Mouse (Mus musculus) macrophage (primary cell): ENCODE data around the gene Arhgap19. TPM values are rescaled to one million over a fixed set of nuclear protein-coding genes. Genes with fewer than 3 reads are reported as not detected.

Experiments used
- H3K27ac ChIP-seq: fragments of 350-480 bp; formaldehyde crosslinking; 2 replicates; pipeline ENCODE4 v1.9.0; 2021
- H3K36me3 ChIP-seq: fragments of 350-480 bp; formaldehyde crosslinking; 2 replicates; pipeline ENCODE4 v1.9.0; 2021; ENCODE audit errors: inconsistent target
- H3K4me3 ChIP-seq: fragments of 350-480 bp; formaldehyde crosslinking; 2 replicates; pipeline ENCODE4 v1.9.0; 2021; ENCODE audit errors: inconsistent target
- H3K79me2 ChIP-seq: fragments of 350-480 bp; formaldehyde crosslinking; 2 replicates; pipeline ENCODE4 v1.9.0; 2021; ENCODE audit errors: inconsistent target
- WGBS: methylation state at CpG from one replicate; pipeline ENCODE4 v1.1.7; 2026; ENCODE audit warnings: inconsistent platforms; ENCODE audit not compliant: missing documents; 5-methylcytosine and 5-hydroxymethylcytosine counted together
- polyA plus RNA-seq: library from polyadenylated mRNA; stranded (reverse); fragments of 250-400 nt; gene quantifications from 3 replicates; pipeline ENCODE4 v1.2.4, GENCODE M21; 2018; ENCODE audit warnings: inconsistent platforms

The Arhgap19 gene
- polyA plus RNA-seq, 1 experiment from 2014 or later = 112 TPM

- no peak overlapping the region for H3K4me3 ChIP-seq
- WGBS = 95% methylated on average over 3 of the region's 5 CpGs
- peaks cover 49% of the 10 kb centered on the region for H3K36me3 ChIP-seq
- H3K27ac ChIP-seq = no peak overlapping the region
- H3K79me2 ChIP-seq = peaks cover 17% of the 10 kb centered on the region; the same call in 1 of the 2 replicates
These were observed 42.6 kb downstream of the Arhgap19 start for GRCm38 (mm10) chr19:41759270-41759669.

GRCm38 (mm10) chr19:41754760-41755159 is 47.1 kb downstream of the Arhgap19 start:
- Histone ChIP-seq H3K79me2 (peaks cover 10% of the 10 kb centered on the region; the same call in 1 of the 2 replicates), H3K4me3 (no peak overlapping the region), H3K27ac (no peak overlapping the region), H3K36me3 (peaks cover 21% of the 10 kb centered on the region)
- 91% methylated on average over 14 of the region's 15 CpGs for WGBS

DNA sequence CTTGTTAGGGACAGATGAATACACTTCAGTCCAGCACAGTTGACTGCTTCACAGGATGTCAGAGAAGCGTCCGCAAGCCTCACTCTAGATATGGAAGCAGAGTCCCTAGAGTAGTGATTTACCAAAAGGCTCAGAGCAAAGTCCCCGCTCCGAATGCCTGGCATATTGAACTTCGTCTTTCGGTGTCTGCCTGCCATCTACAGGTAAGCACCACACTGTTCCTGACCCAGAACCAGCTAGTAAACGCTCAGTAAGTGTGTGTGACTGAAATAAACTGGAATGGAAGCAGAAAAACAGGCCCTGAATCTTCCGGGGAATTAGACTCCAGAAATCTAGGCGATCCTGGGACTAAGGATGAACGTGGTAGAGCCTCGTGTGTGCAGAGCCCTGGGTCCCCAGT is 49.9 kb downstream of the Arhgap19 start:
- Histone ChIP-seq H3K4me3 (no peak overlapping the region), H3K36me3 (peaks cover 14% of the 10 kb centered on the region; the same call in 1 of the 2 replicates), H3K27ac (no peak overlapping the region), H3K79me2 (no peaks in the 10 kb centered on the region)
- WGBS = 87% methylated on average over 8 of the region's 11 CpGs

DNA sequence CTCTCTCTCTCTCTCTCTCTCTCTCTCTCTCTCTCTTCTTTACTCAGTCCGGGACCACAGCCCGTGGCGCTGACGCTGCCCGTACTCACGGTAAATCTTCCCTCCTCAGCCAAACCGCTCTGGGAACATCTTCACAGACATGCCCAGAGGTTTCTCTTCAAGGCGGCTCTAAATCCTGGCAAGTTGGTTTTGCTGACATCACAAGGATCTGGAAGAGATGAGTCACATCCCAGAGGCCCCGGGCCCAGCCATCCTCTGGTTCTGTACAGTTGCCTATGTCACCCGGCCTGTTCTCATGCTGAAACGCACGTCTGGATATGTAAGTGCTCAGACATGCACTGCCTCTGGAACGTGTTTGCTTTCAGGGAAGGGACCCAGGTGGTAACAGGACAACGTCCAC is 54.4 kb downstream of the Arhgap19 start:
- 90% methylated on average over 14 of the region's 14 CpGs for WGBS
- Histone ChIP-seq H3K79me2 (no peaks in the 10 kb centered on the region), H3K36me3 (peaks cover 15% of the 10 kb centered on the region; the same call in 1 of the 2 replicates), H3K27ac (no peak overlapping the region), H3K4me3 (no peak overlapping the region)

- no peaks in the 10 kb centered on the region for H3K79me2 ChIP-seq
- H3K4me3 ChIP-seq = no peak overlapping the region
- WGBS = 76% methylated on average over 15 of the region's 15 CpGs
- peaks cover 15% of the 10 kb centered on the region; the same call in 1 of the 2 replicates for H3K36me3 ChIP-seq
- no peak overlapping the region for H3K27ac ChIP-seq
These were observed 55.8 kb downstream of the Arhgap19 start for GRCm38 (mm10) chr19:41745941-41746557.

- Histone ChIP-seq H3K27ac (no peak within 1 kb of the TSS), H3K36me3 (peaks cover 20% of the 10 kb centered on the region; the same call in 1 of the 2 replicates), H3K4me3 (no peak within 1 kb of the TSS), H3K79me2 (no peaks in the 10 kb centered on the region)
- WGBS = 17% methylated on average over 30 of the region's 44 CpGs
These were observed 58.5 kb downstream of the Arhgap19 start, which contains the start of gene Slit1 for GRCm38 (mm10) chr19:41743396-41743795. Slit1 (minus strand) TSS chr19:41743665.

GRCm38 (mm10) chr19:41738896-41739295 is 63.0 kb downstream of the Arhgap19 start:
- H3K4me3 ChIP-seq = no peak overlapping the region
- H3K36me3 ChIP-seq = peaks cover 5% of the 10 kb centered on the region; the same call in 1 of the 2 replicates
- no peak overlapping the region for H3K27ac ChIP-seq
- H3K79me2 ChIP-seq = no peaks in the 10 kb centered on the region
- 43% methylated on average over 4 of the region's 4 CpGs for WGBS

- 36% methylated on average over 10 of the region's 14 CpGs for WGBS
- Histone ChIP-seq H3K36me3 (peaks cover 5% of the 10 kb centered on the region; the same call in 1 of the 2 replicates), H3K27ac (no peak overlapping the region), H3K79me2 (no peaks in the 10 kb centered on the region), H3K4me3 (no peak overlapping the region)
These were observed 63.4 kb downstream of the Arhgap19 start for GRCm38 (mm10) chr19:41738429-41738805.

- H3K79me2 ChIP-seq = no peaks in the 10 kb centered on the region
- peaks cover 5% of the 10 kb centered on the region; the same call in 1 of the 2 replicates for H3K36me3 ChIP-seq
- no peak overlapping the region for H3K4me3 ChIP-seq
- no peak overlapping the region for H3K27ac ChIP-seq
- WGBS = 13% methylated on average over 14 of the region's 18 CpGs
These were observed 64.0 kb downstream of the Arhgap19 start for GRCm38 (mm10) chr19:41737657-41738428.

DNA sequence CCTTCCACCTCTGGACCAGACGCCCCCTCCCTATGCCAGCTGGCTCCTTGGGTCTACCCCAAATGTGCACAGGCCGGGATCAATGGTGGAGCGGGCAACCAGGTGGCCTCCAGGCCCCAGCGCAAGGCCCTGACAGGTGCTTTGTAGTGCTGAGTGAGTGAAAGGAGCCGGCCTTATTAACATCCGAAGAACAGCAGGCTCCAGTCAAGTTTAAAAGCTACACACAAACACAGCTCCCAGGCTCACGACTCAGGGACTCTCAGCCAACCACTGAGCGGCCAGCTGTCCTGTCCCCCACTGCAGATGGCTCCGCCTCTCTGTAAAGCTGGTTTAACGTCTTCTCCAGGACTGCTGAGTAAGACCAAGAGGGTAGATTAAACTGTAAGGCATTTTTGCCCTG is 67.2 kb downstream of the Arhgap19 start:
- WGBS = 55% methylated on average over 10 of the region's 10 CpGs
- H3K27ac ChIP-seq = no peak overlapping the region
- no peaks in the 10 kb centered on the region for H3K79me2 ChIP-seq
- peaks cover 1% of the 10 kb centered on the region; the same call in 1 of the 2 replicates for H3K36me3 ChIP-seq
- no peak overlapping the region for H3K4me3 ChIP-seq

- Histone ChIP-seq H3K36me3 (peaks cover 6% of the 10 kb centered on the region; the same call in 1 of the 2 replicates), H3K27ac (no peak overlapping the region), H3K79me2 (no peaks in the 10 kb centered on the region), H3K4me3 (no peak overlapping the region)
- 92% methylated on average over 2 of the region's 2 CpGs for WGBS
These were observed 76.4 kb downstream of the Arhgap19 start for GRCm38 (mm10) chr19:41725491-41725890.

DNA sequence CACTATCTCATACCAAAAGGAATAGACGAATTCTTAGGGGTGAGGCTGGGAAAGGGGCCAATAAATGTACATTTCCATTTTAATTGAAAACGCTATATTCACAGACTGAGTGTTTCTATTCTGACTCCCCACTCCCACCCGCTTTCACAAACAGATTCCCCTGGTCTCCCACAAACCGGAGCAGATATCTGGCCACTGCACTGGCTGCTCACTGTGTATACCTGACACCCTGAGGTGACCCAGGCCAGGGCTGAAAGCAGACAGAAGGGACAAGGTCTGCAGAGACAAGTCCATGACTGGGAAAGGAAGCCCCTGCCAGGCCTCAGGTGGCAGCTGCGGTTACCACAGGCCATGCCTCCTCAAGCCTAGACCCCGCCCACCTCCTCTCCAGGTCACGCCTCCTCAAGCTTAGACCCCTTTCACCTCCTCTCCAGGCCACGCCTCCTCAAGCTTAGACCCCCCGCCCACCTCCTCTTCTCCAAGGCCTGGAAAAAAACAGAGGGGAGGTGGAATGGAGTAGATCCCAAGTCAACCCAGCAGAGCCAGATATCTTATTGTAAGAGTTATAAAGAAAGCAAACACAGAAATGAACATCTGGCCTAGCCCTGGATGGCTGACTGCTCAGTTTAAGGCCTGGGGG is 76.9 kb downstream of the Arhgap19 start:
- Histone ChIP-seq H3K4me3 (no peak overlapping the region), H3K36me3 (peaks cover 6% of the 10 kb centered on the region; the same call in 1 of the 2 replicates), H3K27ac (no peak overlapping the region), H3K79me2 (no peaks in the 10 kb centered on the region)
- WGBS = 51% methylated on average over 9 of the region's 9 CpGs

DNA sequence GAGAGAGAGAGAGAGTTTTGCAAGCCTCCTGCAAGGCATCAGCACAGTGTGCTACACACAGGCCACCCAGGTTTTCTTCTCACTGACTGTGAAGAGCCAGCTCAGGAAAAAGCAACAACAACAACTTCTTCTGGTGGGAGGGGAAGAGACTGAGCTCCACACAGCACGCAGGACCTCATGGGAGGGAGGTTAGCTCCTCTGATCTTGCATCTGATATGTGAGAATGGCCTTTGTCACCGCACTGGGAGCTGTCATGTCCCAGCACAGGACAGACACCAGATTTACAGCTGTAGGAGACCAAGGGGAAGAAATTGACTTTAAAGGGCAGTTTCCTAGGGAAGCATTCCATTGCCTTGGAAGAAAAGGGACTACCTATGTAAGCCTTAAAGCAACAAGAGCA is 78.5 kb downstream of the Arhgap19 start:
- Histone ChIP-seq H3K4me3 (no peak overlapping the region), H3K36me3 (peaks cover 3% of the 10 kb centered on the region; the same call in 1 of the 2 replicates), H3K27ac (no peak overlapping the region), H3K79me2 (no peaks in the 10 kb centered on the region)
- WGBS = 73% methylated on average over 2 of the region's 2 CpGs

DNA sequence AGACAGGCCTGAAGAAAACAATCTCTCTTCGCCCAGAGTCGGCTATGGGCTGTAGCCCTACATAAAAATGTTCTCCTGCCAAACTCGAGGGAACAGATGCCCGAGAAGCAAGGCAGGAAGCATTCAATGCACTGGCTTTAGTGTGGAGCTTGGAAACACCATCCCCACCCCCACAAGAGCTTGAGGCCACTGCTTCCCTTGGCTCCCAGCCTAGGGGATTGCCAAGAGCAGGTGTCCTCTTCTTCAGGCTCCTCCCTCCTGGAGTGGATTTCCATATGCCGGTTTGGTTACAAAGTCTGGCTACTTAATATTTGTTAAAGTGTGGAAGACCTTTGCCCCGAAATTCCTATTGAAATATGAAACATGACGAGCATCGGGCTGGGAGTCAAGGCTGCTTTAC is 82.4 kb downstream of the Arhgap19 start:
- Histone ChIP-seq H3K79me2 (no peaks in the 10 kb centered on the region), H3K36me3 (no peaks in the 10 kb centered on the region), H3K4me3 (no peak overlapping the region), H3K27ac (no peak overlapping the region)
- WGBS = 81% methylated on average over 8 of the region's 8 CpGs
